Mouse (Mus musculus) CH12F3 (cell line): ENCODE data around the gene Npc1l1.
"Not testable (repeated sequence)": the region's sequence is repeated elsewhere in the genome, so short reads cannot be mapped to it uniquely, and the experiment has no call there.

ENCODE experiments used
- in situ Hi-C: fragments of 300-500 bp; cut with MboI; formaldehyde crosslinking; loops from 2 replicates; pipeline ENCODE4 v1.14.3; 2020; ENCODE audit warnings: low sequenced_read_pairs

Npc1l1 gene

GRCm38 (mm10) chr11:6230012-6230411, at the start of gene Npc1l1:
TSS of gene Npc1l1 (minus strand) at chr11:6230143.
- in situ Hi-C loops: no loop called here

- in situ Hi-C loops: no loop called here
Measured at GRCm38 (mm10) chr11:6276466-6276865, 46.5 kb upstream of the Npc1l1 start.

- in situ Hi-C loops: no loop called here
Measured at GRCm38 (mm10) chr11:6275094-6275484, 45.1 kb upstream of the Npc1l1 start.

GRCm38 (mm10) chr11:6274387-6275093, 44.6 kb upstream of the Npc1l1 start, which contains the start of gene Tmed4:
TSS of gene Tmed4 (minus strand) at chr11:6274870.
- in situ Hi-C loops: no loop called here

- in situ Hi-C loops: no loop called here
Measured at GRCm38 (mm10) chr11:6273607-6274006, 43.7 kb upstream of the Npc1l1 start.

- in situ Hi-C loops: no loop called here
Measured at GRCm38 (mm10) chr11:6267320-6268254, 37.6 kb upstream of the Npc1l1 start, which contains the start of gene Ddx56. TSS of gene Ddx56 (minus strand) at chr11:6267772.

GRCm38 (mm10) chr11:6266621-6267020, 36.7 kb upstream of the Npc1l1 start:
- in situ Hi-C loops: no loop called here

- in situ Hi-C loops: no loop called here
Measured at GRCm38 (mm10) chr11:6261434-6262082, 31.6 kb upstream of the Npc1l1 start.

GRCm38 (mm10) chr11:6259413-6259812, 29.5 kb upstream of the Npc1l1 start:
- in situ Hi-C loops: no loop called here

- in situ Hi-C loops: no loop called here
Measured at GRCm38 (mm10) chr11:6256490-6257072, 26.6 kb upstream of the Npc1l1 start.

- in situ Hi-C loops: not testable (repeated sequence)
Measured at GRCm38 (mm10) chr11:6254602-6255001, 24.7 kb upstream of the Npc1l1 start.

- in situ Hi-C loops: no loop called here
Measured at GRCm38 (mm10) chr11:6252824-6253223, 22.9 kb upstream of the Npc1l1 start.

GRCm38 (mm10) chr11:6252248-6252647, 22.3 kb upstream of the Npc1l1 start:
- in situ Hi-C loops: no loop called here

GRCm38 (mm10) chr11:6244707-6245106, 14.8 kb upstream of the Npc1l1 start:
- in situ Hi-C loops: no loop called here

- in situ Hi-C loops: no loop called here
Measured at GRCm38 (mm10) chr11:6233025-6233424, 3.1 kb upstream of the Npc1l1 start.

GRCm38 (mm10) chr11:6224541-6225229, 5.3 kb downstream of the Npc1l1 start:
- in situ Hi-C loops: no loop called here

GRCm38 (mm10) chr11:6222187-6222586, 7.8 kb downstream of the Npc1l1 start:
- in situ Hi-C loops: no loop called here

GRCm38 (mm10) chr11:6219967-6220366, 10.0 kb downstream of the Npc1l1 start:
- in situ Hi-C loops: no loop called here

GRCm38 (mm10) chr11:6218189-6218896, 11.6 kb downstream of the Npc1l1 start:
- in situ Hi-C loops: no loop called here

- in situ Hi-C loops: no loop called here
Measured at GRCm38 (mm10) chr11:6216834-6217233, 13.1 kb downstream of the Npc1l1 start.
